Mouse (Mus musculus) frontal cortex, postnatal 36 days (tissue): ENCODE measurements around the gene Lrrc59.
"Not testable (repeated sequence)": the region's sequence is repeated elsewhere in the genome, so short reads cannot be mapped to it uniquely, and the experiment has no call there.

Source experiments
- DNase-seq, 2 experiments: peaks; one replicate each; pipeline ENCODE4 v3.0.0; 2022; ENCODE audit warnings: low spot score in 2 of 2

Gene Lrrc59

DNA sequence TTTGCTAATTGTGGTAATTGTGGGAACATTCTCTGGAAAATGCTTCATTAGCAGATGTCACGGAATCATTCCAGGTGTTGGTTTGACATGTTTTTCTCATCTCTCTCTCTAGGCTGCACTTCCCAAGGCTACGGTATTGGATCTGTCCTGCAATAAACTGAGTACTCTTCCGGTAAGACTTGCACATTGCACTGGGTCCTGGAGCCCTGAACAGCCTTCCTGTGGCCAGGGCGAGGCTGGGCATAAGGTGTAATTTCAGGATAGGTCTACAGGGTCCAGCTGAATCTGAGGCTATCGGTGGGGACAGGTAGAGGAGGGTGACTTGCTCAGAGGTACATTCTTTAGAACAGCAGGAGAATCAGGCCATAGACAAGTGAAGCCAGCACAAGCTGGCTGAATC is 2.4 kb downstream of the Lrrc59 start:
- no peak for DNase-seq

DNA sequence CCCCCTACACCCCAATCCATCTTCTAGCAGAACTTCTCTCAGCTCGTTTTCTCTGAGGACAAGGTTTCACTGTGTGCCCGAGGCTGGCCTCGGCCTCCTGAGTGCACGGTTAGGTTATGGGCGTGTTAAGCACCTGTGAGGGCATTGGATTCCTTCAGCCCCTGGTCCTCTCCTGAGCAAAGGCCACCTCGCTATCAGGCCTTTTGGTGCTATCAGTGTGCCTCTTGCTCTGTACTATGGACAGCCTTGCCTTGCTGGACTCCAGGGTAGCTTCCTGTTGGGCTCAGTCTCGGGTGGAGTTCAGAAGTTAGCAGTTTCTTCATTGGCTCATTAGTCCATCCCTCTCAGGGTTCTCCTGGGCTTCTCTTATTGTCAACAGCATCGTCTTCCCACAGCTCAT is 3.4 kb downstream of the Lrrc59 start:
- no peak for DNase-seq

DNA sequence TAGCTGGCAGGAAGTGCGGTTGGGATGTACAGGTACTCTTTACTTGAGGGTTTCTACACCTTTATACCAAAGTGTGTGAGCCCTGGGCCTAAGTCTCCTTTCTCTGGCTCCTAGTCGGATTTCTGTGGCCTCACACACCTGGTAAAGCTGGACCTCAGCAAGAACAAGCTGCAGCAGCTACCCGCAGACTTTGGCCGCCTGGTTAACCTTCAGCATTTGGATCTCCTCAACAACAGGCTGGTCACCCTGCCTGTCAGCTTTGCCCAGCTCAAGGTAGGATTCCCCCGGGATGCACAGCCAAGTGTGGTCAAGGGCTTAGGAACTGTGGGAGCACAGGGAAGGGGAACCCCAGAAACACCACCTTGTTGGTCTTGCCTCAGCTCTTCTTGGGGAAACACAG is 4.9 kb downstream of the Lrrc59 start:
- DNase-seq: no peak

DNA sequence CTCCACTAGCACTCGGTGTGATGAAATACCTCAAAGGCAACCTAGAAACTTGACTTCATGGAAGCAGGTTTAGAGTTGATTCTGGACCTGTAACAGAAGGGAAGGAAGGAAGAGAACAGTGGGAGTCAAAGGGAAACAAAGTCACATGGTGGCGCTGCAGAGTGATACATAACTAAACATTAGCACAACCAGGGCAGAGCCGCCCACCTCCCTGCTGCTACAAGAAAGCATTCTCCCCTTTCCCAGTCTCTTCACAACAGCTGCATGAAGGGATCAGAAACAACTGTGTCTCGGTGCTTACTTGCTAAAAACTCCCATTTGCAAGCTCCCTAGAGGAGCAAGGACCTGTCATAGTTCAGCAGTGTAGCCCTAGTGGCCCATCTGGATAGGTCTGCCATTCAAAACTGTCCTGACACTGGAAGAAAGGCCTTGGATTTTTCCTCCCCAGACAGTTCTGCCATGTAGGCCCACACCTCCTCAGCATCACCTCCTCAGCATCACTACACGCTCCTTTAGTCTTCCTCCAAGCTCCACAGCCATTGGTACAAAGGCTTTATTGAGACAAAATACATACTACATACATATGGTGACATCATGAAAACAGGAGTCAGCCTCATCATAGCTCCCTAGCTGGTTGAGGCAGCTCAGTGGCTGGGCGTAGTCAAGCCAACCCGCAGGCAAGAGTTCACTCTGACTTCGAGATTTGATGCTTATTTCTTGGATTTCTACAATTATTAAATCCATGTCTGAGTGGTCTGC is 15.1 kb downstream of the Lrrc59 start:
- peak; percentile 18 to 57 for DNase-seq

DNA sequence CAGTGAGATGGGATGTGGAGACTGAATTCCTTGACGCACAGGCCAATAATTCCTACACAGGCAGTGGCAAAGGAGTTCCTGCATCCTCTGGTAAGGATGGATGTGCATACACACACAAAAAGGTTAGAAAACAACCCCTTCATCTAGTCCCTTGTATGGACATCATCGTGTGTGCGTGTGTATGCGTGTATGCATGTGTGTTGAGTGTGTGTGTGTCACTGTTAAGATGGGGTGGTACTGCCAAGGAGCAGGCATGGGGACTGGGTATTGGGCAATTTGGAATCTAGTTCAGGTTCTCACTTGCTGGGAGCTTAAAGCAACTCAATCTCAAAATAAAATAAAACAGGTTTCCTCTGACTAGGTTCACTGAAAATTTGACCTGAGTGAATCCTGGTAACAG is 16.9 kb downstream of the Lrrc59 start:
- no peak for DNase-seq

DNA sequence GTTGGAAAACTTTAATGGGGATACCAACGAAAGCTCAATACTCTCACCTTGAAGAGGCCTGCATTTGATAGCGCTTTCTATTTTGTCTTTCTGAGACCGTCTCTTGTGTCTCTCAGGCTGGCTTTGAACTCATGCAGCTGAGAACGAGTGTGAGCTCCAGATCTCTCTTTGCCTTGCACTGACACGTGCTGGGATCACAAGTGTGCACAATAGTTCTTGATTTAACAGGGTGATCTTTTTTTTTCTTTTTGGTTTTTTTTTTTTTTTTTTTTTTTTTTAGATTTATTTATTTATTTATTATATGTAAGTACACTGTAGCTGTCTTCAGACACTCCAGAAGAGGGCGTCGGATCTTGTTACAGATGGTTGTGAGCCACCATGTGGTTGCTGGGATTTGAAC is 21.7 kb downstream of the Lrrc59 start:
- not testable (repeated sequence) for DNase-seq

DNA sequence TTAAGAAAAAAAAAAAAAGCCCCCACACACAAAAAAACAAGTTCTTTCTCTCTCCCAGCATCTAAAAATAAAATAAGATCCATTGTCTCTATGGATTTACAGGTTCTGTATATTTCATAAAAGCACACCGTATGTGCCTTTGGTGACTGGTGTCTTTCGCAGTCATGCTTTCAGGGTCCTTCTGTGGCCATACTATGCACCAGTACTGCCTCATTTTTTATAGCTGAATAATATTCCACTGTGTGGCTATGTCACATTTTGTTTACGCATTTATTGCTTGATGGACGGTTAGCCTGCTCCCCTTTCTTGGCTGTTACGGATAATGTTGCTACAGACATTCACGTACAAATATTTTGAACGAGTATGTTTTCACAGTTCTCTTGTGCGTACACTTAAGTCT is 23.4 kb downstream of the Lrrc59 start:
- no peak for DNase-seq

DNA sequence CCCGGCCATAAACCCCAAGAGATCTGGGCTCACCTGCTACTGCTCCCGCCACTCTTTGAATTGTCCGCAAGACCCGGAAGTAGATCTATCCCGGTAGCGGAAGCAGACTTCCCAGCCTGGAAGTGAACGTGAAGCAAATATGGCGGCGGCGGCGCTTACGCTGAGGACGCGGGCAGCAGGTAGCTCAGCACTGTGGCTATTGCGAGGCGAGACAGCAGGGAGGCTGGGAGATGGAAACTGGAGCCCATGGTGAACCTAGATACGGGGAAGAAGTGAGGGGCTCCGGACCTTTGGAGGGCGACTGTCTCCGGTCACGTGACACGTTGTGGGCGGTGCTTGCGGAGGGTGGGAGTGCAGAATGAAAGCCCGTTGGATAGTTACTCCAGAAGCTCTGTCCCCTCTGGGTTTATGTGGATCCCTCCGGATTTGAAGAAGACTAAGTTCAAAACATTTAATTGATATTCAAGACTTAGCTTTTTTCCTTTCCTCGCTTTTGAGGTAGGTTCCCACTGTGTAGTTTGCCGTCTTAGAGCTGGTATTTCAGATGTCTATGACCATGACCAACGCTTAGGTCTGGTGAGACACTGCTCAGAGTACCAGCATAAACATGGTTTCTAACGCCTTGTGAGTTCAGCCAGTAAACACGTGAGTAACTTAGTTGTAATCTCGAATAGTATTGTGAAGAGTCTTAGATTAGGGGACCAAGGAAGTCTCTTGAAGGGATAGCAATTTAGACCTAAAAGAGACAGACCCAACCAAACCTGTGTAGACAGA is 24.3 kb downstream of the Lrrc59 start, which contains the start of the genes Mrpl27 and Eme1:
Gene Mrpl27, plus strand, starts transcription at position 105 of the 774 bp plus-strand sequence.
Gene Eme1, minus strand, starts transcription at position 302 of the 774 bp plus-strand sequence.
- peak; percentile 86 to 90 for DNase-seq

DNA sequence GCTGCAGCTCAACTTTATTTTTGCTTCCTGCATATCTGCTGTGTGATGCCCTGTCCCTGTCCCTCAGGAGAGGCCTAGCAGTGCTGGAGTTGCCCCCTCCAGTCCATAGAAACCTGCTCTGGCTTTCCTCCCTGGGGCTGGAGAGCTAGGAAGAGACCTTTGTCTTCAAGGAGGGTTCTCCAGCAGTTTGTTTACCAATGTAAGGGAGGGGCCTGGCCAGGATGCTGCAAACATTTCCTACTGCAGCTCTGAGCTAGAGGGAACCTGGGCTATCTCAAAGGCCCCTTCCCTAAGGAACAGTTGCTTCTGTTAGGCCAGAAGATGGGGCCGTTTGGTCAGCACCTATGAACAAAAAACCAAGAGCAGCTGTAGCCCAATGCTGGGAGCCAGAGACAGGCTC is 31.8 kb downstream of the Lrrc59 start:
- DNase-seq: no peak

DNA sequence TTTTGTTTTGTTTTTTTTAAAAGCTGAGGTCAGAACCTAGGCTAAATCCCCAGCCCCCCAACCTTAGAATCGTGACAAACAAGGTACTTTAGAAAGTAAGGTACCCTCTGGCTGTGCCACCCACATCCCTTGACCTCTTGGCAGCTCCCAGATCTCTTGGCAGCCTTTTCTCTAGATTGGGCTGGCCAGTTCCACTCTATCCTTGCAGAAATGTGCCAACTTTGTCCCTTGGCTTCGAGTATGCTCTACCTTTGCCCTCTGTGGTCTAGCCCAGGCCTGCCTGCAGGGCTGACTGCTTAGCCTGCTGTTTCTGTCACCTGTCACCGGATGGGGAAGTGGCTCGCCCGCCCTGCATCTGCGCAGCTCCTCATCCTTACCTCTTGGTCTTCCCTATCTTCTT is 35.7 kb downstream of the Lrrc59 start:
- no peak for DNase-seq

DNA sequence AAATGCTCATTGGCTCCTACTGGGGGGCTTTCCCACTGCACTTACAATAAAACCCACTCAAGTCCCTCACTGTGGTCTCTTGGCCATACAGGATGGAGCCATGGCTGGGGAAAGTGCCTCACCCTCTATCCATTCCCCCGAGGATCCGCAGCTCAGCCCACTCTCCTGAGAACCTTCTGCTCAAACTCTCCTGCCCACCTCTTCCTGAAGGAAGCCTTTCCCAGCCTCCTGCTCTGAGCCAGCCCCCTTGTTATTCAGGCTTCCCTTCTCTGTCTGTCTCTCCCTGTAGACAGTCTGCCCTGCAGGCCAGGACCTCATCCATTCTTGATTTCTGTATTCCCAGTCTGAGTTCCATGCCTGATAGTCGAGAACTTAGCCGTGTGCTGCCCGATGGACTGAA is 45.4 kb downstream of the Lrrc59 start:
- DNase-seq: peak; percentile 28 to 32

DNA sequence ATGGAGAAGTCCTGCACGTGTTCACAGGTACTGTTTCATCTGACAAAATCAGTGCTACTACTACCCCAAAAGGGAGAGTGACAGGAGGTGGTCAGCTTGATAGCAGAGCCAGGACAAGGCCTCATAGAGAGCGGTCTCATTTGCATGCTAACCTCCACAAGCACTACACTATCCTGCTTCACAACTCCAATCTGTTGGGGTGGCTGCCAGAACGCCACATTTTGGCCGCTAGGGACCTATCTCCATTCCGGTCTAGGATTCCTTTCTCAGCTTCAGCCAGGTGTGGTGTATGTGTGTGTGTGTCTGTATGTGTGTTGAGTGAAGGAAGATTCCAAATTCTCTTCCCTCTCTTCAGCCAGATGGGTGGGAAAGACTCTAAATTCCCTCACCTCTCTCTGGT is 45.9 kb downstream of the Lrrc59 start:
- DNase-seq: peak; percentile 15 to 17

DNA sequence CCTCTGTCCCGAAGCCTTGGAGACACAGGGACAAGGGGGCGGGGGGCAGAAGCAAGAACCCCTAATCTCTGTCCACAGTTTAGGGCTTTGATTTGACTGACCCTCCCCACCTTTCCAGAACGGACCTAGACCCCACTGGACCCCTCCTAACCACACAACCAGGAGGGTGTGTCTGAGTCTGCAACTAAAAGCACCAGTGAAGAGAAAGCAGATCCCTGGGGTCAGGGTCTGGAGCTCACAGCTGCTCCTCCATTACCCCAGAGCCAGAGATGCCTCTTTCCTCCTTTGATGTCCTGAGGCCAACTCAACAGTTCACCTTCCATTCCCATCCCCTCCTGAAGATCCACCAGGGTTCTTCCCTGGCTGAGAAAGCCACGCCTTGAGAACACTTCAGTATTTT is 46.7 kb downstream of the Lrrc59 start:
- DNase-seq: no peak

DNA sequence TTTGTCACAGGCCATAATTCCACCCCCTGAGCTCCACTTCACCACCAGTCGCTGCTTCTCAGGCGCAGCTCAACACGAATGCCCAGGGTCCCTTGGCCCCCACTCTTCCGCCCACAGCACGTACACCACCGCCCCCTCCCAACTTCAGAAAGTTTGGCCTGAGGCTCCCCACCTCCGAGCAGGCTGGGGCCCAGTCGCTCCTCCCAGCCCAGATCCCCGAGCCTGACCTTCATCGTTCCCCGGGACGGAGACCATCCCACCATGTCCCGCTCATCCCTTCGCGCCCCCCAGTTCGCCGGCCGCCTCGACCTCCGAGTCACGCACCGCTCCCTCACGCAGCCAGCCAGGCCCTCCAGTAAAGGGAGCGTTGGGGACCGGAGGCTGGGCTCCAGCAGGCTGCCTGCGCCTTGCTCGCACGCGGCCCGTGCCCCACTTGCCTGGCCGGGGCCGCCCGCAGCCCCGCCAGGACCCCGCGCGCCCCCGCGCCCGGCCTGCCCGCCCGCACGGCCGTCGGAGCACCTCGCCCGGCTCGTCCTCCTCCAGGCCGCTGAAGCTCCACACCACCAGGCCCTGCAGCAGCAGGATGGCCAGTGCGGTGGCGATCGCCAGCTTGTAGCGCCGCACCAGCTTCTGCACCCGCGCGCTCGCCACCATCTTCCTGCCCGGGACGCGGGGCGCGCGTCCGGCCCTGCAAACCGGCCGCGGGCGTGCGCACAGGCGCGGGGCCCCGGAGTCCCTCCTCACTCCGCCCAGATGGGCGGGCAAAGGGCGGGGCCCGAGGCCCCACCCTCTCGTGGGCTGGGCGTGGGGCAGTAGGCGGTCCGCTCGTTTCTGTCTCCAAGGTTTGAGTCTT is 47.4 kb downstream of the Lrrc59 start, which contains the start of gene Xylt2:
Gene Xylt2, minus strand, starts transcription at position 762 of the 853 bp plus-strand sequence.
- DNase-seq: peak; percentile 81 to 89

DNA sequence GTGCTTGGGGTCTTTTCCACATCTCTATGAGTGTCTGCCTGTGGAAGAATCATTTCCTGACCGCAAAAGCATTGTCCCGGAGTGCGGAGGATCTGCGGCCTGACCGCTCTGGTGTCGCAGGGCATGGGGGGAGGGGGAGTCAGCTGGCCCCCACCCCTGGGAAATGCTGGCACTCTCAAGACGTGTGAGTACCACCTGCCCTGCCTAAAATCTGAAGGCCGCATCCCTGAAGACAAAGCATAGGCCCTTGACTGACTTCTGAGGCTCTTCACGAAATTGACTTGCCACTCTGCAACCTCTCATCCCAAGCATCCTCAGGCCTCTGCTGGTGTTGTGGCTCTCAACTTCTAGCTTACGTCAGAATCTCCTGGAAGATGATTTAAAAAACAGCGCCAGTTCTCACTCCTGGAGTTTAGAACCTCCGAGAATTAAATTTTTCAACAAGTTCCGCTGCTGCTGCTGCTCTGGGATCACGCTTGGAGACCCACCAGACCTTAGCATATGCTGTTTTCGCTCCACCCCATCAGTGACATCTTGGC is 48.1 kb downstream of the Lrrc59 start:
- no peak for DNase-seq

DNA sequence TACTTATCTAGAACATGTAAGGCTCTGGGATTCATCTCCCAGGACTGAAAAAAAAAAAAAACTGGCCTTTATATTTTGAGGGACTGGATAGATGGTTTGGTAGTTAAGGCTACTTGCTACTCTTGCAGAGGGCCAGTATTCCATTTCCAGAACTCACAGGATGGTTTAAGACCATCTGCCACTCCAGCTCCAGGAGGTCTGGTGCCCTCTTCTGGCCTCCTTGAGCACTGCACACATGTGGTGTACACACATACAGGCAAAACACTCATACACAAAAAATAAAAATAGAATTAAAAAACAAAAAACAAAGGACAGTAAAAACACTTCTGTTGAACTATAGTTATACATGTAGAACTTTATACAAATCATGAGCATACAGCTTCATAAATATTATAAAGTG is 51.1 kb downstream of the Lrrc59 start:
- DNase-seq: no peak

DNA sequence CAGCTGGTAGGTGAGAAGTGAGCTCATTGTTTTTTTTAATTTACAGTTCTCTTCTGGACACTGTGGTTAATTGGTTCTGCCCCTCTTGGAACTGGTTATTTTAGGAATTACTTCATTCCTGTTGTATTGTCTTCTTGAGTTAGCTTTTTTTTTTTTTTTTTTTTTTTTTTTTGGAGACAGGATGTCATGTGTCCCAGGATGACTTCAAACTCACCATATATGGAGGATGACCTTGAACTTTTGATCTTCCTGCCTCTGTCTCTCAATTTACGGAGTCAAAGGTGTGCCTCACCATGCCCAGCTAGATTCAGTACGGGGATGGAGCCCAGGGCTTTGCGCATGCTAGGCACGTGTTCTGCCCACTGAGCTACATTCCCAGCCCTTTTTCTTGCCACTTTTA is 52.1 kb downstream of the Lrrc59 start:
- DNase-seq: no peak

DNA sequence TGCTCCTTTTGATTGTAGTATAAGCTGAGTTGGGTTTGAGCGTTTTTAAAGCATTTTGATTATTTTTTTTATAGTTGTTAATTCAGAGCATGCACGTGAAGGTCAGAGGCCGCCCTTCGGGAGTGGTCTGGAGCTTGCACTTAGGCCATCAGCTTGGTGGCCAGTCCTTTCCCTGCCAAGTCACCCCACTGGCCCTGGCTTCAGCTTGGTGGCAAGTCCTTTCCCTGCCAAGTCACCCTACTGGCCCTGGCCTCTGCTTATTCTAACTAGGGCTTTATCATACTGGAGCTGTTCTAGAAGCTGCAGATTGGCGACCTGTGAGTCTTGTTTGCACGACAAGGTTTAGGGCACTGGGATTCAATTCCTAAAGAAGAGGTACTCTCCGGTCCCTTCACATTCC is 52.9 kb downstream of the Lrrc59 start:
- DNase-seq: no peak

DNA sequence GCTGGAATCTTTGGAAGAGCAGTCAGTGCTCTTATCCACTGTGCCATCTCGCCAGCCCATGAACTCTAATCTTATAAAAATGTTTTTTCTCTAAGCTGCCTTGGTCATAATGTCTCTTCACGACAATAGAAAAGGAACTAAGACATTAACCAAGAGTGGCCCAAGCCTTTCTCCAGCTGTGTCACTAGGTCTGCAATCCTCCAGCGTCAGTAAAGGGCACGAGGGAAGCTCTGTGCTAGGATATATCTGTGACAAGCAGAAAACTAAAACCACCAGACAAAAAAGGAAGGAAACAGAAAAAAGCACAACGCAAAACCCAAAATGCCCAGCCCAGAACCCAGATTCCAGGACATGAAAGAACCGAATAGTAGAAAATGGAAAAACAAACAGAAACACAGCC is 57.6 kb downstream of the Lrrc59 start:
- DNase-seq: no peak

DNA sequence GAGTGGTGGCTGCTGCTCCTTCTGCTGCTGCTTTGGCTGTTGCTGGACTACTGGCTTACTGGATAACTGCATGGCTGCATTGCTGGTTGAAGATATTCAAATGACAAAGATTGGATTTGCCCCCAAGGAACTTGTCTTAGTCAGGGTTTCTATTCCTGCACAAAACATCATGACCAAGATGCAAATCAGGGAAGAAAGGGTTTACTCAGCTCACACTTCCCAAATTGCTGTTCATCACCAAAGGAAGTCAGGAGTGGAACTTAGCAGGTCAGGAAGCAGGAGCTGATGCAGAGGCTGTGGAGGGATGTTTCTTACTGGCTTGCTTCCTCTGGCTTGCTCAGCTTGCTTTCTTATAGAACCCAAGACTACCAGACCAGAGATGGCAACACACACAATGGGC is 62.9 kb downstream of the Lrrc59 start:
- not testable (repeated sequence) for DNase-seq
